Mouse (Mus musculus) embryonic facial prominence, embryonic 10.5 days (tissue): Measurements from ENCODE around the gene Gm20888. TPM values are rescaled to one million over a fixed set of nuclear protein-coding genes. Genes with fewer than 3 reads are reported as not detected.
"Not testable (repeated sequence)": the region's sequence is repeated elsewhere in the genome, so short reads cannot be mapped to it uniquely, and the experiment has no call there.

Source experiments
- DNase-seq: peaks from one replicate; pipeline ENCODE4 v3.0.0-alpha.2; 2017; ENCODE audit warnings: low spot score
- H3K27ac ChIP-seq: fragments of 300-500 bp; sonication (generic); replicated peaks from 2 replicates; pipeline ENCODE4 v1.5.1; 2016; ENCODE audit warnings: mild to moderate bottlenecking
- H3K27me3 ChIP-seq: fragments of 300-500 bp; sonication (generic); replicated peaks from 2 replicates; pipeline ENCODE4 v1.6.1; 2016; ENCODE audit warnings: low read depth, mild to moderate bottlenecking; ENCODE audit not compliant: poor library complexity, severe bottlenecking
- H3K36me3 ChIP-seq: fragments of 300-500 bp; sonication (generic); replicated peaks from 2 replicates; pipeline ENCODE4 v1.6.1; 2016; ENCODE audit warnings: mild to moderate bottlenecking, moderate library complexity
- H3K4me1 ChIP-seq: fragments of 300-500 bp; sonication (generic); 2 replicates; pipeline ENCODE4 v1.6.1; 2016
- H3K4me3 ChIP-seq: fragments of 300-500 bp; sonication (generic); 2 replicates; pipeline ENCODE4 v1.5.1; 2016; ENCODE audit warnings: mild to moderate bottlenecking, moderate library complexity
- H3K9me3 ChIP-seq: fragments of 300-500 bp; sonication (generic); 2 replicates; pipeline ENCODE4 v1.6.1; 2016; ENCODE audit warnings: mild to moderate bottlenecking
- WGBS: fragments of 180-500 bp; shearing (Covaris S2); methylation state at CpG from one replicate; pipeline ENCODE4 v1.1.7; 2016; 5-methylcytosine and 5-hydroxymethylcytosine counted together
- polyA plus RNA-seq: library from polyadenylated mRNA; unstranded; fragments of >200 nt; fragmentation: Nextera tagmentation; extraction: Ambion mirVana; gene quantifications from 2 replicates; pipeline ENCODE4 v1.2.1, GENCODE M21; 2016

The Gm20888 gene
- polyA plus RNA-seq = not detected in 2 replicates

DNA sequence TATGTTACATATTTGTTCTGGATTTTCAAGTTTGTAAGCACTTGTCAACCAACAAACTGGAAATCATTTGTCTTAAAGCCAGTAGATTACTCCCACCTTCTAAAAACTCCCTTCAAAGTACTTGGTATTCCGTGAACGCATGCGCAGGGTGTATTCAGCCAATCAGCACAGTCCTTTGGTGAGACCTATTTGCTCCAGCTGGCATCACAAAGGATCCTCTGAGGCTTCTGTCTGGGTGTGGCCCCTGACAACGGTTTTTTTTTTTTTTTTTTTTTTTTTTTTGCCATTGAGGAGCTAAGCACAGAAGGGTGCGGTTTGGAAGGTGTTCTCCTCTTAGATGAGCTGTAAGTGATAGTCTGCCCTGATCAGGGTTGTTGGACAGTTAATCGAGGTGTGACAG is at the start of gene Gm20888:
Gene Gm20888 (plus strand): TSS at position 301 of the 400 bp plus-strand sequence.
- H3K4me3 ChIP-seq, DNase-seq, H3K9me3 ChIP-seq, H3K27ac ChIP-seq, H3K27me3 ChIP-seq, H3K4me1 ChIP-seq, H3K36me3 ChIP-seq: not testable (repeated sequence)
- no CpG with 5 or more reads among the region's 6 CpGs for WGBS

Other genes starting within 250 kb of the Gm20888 start
- not detected in 2 replicates for gene Gm21118, start 168.2 kb upstream of the Gm20888 start, polyA plus RNA-seq
- not detected in 2 replicates for gene Gm29423, start 138.6 kb upstream of the Gm20888 start, polyA plus RNA-seq
- not detected in 2 replicates for gene Gm29644, start 138.5 kb upstream of the Gm20888 start, polyA plus RNA-seq